Mouse (Mus musculus) telencephalon, adult 2 months (tissue): ENCODE results near the gene Cacnb3.

Source experiments
- DNase-seq: peaks from one replicate; pipeline ENCODE4 v3.0.0-alpha.2; 2011; ENCODE audit warnings: low read depth, low spot score

Cacnb3 gene

GRCm38 (mm10) chr15:98635291-98635841 is 4.7 kb downstream of the Cacnb3 start:
- no peak for DNase-seq

GRCm38 (mm10) chr15:98636517-98636916 is 5.9 kb downstream of the Cacnb3 start:
- peak; percentile 67 for DNase-seq

GRCm38 (mm10) chr15:98637155-98637554 is 6.5 kb downstream of the Cacnb3 start:
- DNase-seq: no peak

GRCm38 (mm10) chr15:98640157-98640556 is 9.5 kb downstream of the Cacnb3 start:
- DNase-seq: no peak

- DNase-seq: no peak
Measured at GRCm38 (mm10) chr15:98644406-98644805, 13.8 kb downstream of the Cacnb3 start.

- DNase-seq: no peak
Measured at GRCm38 (mm10) chr15:98645057-98646026, 14.7 kb downstream of the Cacnb3 start.

GRCm38 (mm10) chr15:98646737-98647136 is 16.1 kb downstream of the Cacnb3 start:
- DNase-seq: no peak

- DNase-seq: no peak
Measured at GRCm38 (mm10) chr15:98647308-98647707, 16.7 kb downstream of the Cacnb3 start.

- no peak for DNase-seq
Measured at GRCm38 (mm10) chr15:98648071-98648470, 17.4 kb downstream of the Cacnb3 start.

- no peak for DNase-seq
Measured at GRCm38 (mm10) chr15:98651431-98651830, 20.8 kb downstream of the Cacnb3 start.

- DNase-seq: no peak
Measured at GRCm38 (mm10) chr15:98652174-98652573, 21.5 kb downstream of the Cacnb3 start.

- DNase-seq: no peak
Measured at GRCm38 (mm10) chr15:98656982-98657751, 26.5 kb downstream of the Cacnb3 start.

GRCm38 (mm10) chr15:98662198-98662566 is 31.5 kb downstream of the Cacnb3 start:
- no peak for DNase-seq

- peak; percentile 98 for DNase-seq
Measured at GRCm38 (mm10) chr15:98662567-98663545, 32.2 kb downstream of the Cacnb3 start, which contains the start of gene Ddx23. TSS of gene Ddx23 (minus strand) at chr15:98662894.

- DNase-seq: no peak
Measured at GRCm38 (mm10) chr15:98664042-98664907, 33.6 kb downstream of the Cacnb3 start.

GRCm38 (mm10) chr15:98672592-98672991 is 42.0 kb downstream of the Cacnb3 start:
- DNase-seq: no peak

- no peak for DNase-seq
Measured at GRCm38 (mm10) chr15:98673732-98674131, 43.1 kb downstream of the Cacnb3 start.

GRCm38 (mm10) chr15:98674284-98674993 is 43.8 kb downstream of the Cacnb3 start:
- DNase-seq: no peak

- DNase-seq: no peak
Measured at GRCm38 (mm10) chr15:98674994-98675545, 44.4 kb downstream of the Cacnb3 start.
